Mouse (Mus musculus): ENCODE data around the gene Nebl.

Gene Nebl

DNA sequence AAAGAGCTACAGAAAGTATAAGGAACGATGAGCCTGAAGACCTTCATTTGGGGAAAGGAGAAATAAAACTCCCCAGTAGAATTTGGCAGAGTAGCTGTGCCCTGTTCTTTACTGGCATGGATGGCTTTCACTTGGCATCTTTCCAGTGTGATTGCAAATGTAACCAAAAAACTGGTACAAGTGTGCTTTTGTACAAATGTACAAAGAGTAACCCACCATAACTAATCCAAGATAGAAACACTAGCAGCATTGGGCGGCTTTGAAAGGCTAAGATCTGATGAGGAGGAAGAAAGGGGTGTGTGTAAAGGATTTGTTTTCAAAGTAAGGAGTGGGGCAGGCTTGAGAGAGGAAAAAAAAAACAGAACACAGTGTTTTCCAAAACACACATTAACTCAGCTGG lies 21.2 kb downstream of the Nebl start:
- no peak for DNase-seq (ENCODE audit: low spot score)

DNA sequence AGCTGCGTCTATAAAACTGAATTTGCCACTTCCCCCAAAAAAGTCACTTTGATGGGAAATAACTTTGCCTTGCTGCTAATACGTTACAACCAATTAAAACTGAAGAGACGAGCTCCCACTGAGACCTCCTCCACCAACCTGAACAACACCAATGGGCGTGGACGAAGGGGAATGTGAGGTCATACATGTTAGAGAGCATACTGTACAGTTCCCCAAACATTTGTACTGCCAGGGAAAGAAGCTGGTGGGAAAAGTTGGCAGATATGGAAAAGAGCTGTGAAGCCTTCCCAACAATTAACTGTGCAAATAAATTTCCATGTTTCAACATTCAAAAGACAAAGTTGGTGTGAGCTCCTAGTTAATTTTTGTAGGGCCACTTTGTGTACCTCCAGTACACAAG lies 25.3 kb downstream of the Nebl start:
- DNase-seq (ENCODE audit: low spot score) = no peak

DNA sequence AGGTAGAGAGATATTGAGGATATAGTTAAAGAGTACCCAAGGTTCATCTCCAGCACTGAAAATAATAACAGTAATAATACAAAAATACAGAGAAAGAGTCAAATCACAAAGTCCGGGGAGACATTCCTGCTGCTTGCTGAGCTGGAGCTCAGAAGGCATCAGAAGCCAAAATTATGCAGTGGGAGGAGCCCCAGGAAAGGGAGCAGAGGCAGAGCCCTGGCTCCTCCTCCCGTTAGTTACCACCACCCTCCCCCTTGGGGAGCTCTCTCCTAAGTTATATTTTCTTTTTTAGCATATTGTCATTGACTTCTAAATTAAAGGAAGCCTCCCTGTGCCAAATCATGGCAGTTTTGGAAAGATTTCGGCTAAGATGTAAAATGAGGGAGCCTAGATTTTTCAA lies 25.8 kb downstream of the Nebl start:
- DNase-seq (ENCODE audit: low spot score) = no peak

DNA sequence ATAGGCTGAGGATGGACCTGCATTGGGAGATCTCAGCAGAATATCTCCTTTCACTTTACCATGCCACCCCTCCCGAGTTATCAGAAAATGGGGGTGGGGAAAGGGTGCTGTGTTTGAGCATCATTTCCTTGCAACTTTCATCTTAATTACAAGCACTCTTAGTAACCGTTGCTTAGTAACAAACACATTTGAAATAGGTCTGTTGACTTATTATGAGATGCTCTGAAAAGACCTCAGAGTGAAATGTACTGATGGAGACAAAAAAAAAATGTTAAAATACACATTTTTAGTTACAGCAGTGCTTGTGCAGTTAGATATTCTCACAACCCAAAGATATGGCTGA lies 28.1 kb downstream of the Nebl start:
- DNase-seq (ENCODE audit: low spot score) = no peak

DNA sequence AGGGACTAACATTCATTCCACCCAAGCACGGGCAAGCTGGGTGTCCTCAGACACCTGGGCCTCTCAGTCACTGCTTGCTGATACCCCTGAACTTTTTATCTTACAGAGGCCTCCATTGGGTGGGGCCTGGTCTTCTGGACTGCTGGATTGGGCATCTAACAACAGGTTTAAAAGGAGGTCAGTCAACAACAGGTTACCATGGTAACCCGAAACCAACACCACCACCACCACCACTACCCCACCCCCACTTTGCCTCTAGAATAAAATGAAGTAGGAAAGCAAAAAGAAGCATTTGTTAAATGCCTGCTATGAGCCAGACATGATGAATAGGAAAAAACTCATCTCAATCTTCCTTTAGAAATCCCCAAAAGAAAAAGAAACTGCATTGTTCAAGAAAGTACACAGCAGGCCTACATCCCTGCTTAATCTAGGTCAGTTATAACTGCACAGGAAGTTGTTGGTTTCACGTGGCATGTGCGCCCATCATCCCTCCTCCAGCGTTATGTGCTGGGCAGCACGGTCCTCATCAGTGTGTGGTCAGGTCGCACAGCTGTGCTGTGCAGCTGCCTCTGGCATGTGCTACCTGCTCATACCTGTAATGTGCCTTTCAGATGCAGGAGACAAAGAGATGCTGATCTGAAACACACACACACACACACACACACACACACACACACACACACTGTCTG lies 28.6 kb downstream of the Nebl start:
- no peak for DNase-seq (ENCODE audit: low spot score)

DNA sequence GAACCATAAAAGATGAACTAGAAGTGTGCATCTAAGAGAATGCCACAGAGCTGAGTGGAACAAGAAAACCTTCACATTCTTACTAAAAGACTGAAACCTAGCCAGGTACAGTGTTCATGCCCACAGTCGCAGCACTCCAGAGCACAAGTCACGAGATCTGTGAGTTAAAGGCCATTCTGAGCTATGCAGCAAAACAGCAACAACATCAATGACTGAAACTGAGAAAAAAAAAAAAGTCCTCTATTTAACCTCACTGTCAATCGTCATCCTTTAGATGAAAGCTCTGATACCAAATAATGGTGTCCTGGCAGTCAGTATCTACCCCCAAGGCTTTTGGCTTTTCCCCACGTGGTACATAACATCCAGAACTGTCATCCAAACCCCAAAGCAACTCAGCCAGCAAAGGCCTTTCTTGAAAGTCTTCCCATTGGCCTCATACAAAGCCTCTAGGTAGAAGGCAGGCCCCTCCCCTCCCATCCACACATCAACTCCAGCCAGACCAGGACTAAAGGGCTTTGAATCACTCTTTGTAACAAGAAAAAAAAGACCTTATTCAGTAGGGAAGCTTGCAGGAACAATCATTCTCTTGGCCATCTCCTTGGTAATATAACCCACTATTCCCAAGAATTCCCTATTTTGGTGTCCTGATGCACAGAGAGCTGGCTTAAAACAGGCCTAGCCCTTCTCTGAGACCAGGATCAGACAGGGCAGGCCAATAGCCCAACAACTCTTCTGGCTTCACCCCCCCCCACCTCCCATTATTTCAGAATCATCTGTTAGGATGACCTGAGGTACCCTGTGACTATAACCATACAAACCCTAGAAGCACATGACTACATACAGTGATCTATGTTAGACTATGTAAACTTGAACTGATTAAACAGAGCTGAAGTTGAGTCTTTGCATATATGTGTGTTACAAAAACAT lies 32.8 kb downstream of the Nebl start:
- DNase-seq (ENCODE audit: low spot score) = no peak

DNA sequence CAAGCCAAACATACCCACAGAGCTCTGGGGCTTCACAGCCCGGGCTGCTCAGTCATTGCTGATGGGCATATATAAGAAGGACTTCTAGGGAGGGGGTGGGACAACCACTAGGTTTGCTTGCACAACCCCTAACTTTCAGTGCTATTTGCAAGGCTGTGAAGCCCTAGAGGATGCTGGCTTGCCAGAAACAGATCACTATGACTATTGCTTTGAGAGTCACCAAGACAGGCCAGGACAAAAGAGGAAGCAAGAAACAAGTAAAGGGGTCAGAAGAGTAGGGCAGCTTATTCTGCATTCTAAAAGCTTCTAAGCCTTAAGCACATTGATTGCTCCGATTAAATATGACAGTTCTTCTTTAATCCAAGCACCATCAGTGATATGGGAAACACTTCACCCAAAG lies 38.3 kb downstream of the Nebl start:
- no peak for DNase-seq (ENCODE audit: low spot score)

DNA sequence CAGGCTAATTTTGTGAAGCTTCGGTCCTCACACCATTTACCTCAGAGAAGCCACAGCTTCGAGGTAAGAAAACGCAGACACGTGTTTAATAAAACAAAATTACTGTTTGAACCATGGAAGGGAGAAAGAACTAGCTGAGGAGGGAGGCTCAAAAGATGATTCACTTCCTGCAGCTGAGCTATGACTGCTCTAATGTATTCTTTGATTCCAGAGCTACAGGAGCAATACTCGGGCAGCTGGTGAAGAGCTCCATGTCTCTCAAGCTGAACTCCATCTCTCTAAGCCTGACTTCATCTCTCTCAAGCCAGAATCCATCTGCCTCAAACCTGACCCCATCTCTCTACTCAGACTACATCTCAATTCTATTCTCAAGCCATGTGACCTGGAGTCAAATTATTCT lies 41.0 kb downstream of the Nebl start:
- no peak for DNase-seq (ENCODE audit: low spot score)

DNA sequence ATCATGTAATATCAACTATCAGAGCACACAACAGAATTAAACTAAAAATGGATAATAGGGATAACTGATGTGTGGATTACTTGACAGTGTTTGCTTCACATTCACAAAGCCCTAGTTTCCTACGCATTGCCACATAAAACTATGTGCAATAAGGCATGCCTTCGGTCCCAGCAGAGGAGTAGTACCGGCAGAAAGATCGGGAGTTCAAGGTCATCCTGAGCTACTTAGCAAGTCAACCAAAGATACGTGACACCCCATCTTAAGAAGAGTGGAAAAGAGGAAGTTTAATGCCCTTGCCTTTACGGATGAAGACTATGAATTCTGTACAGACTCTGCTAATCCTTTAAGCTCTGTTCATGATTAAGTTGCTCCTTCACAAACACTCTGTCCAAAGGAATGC lies 44.1 kb downstream of the Nebl start:
- no peak for DNase-seq (ENCODE audit: low spot score)

DNA sequence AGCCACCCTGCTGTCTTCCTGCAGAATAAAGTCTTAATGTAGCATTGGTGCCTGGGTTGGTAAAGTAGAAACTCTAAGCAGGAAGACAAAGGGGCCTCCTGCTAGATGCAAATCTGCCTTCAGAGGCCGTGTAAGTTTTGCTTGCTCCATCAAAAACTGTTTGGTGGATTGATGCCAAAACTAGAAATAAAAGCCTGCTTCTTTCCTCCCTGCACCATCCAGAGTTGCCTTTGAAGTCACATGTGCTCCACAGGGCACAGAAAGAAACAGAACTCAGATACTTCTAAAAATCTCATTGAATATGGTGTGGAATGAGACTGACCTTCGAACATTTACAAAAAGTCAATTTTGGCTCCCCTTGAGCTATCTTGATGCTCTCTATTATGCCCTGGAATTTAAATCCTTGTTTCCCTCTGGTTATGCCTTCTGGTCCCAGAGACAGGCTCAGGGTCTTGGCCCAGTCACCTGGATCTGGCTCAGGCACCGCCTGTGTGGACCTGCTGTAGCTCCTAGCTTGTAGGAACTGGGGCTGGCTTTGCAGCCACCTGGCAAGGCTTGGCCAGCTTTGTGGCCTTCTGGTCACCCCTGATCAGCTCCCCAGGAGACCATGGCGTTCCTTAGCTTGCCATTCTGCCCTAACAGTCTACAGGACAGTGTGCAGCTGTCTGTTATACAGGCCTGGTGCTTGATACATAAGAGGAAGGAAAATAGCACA lies 47.8 kb downstream of the Nebl start:
- no peak for DNase-seq (ENCODE audit: low spot score)

DNA sequence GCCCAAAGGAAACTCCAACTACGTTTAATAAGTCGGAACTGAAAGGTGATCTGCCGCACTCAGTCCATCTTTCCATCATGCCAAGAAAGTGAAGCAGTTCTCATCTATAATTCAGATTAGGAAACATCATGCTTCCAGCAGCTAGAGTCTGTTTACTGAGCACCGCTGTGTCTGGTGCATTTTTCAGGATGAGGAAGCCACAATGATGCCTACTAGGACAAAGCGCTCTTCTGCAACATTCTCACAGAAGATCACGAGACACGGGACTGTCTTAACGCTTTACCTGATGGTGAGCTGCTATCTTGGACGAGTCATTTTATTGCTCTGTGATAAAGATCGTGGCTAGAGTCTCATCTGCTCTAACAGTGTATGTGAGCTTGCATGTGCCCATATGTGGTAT lies 59.1 kb downstream of the Nebl start:
- DNase-seq (ENCODE audit: low spot score) = no peak

DNA sequence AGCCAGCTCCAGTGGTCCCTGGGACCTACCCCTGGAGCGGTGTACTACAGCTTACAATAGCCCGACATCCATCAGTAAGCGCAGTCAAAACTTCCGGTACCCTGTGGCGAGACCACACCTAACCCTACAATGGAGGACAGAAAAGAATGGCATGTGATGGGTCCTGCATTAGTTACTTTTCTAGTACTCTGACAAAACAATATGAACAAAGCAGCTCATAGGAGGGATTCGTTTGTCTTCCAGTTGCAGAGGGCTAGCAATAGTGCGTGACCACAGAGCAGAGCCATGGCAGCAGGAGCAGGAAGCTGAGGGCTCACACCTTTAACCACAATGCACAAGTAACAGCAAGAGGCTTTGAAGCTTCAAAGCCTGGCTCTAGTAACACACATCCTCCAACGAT lies 59.7 kb downstream of the Nebl start:
- DNase-seq (ENCODE audit: low spot score) = no peak

DNA sequence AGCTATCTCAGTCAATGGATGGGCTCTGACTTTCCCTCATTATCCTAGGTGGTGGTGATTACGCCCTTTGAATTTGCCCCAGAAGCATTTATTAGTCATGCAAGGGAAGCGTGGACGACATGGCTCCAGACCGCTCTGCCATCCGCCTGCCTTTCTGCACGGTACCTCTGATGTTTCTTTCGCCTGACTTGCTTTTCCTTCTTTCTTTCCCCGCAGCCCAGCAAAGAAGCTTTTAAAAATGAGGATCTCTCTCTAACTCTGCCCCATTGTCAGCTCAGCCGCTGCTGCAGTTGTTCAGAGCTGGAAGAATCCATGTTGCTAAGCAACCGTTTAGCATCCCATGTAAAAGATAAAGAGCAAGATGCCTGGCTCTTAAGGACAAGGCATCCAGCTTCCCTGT lies 61.3 kb downstream of the Nebl start:
- DNase-seq (ENCODE audit: low spot score) = no peak

DNA sequence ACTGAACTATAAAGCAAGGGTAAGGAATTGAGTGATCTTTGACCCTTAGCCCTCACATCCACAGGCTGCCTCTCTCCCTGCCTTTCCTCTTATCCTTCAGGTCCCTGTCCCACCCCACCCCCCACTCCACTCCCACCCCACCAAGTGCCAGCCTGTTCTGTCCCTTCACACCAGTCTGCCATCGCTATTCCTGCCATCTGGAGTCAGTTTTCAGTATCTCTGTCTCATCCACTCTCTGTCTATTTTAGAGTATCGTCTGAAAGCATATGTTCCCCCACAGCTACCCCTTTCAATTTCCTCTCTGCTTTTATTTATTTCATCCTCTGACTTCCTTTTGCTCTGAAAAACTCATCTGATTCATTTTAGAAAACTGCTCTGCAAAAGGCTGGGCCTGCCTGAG lies 62.3 kb downstream of the Nebl start:
- DNase-seq (ENCODE audit: low spot score) = no peak

DNA sequence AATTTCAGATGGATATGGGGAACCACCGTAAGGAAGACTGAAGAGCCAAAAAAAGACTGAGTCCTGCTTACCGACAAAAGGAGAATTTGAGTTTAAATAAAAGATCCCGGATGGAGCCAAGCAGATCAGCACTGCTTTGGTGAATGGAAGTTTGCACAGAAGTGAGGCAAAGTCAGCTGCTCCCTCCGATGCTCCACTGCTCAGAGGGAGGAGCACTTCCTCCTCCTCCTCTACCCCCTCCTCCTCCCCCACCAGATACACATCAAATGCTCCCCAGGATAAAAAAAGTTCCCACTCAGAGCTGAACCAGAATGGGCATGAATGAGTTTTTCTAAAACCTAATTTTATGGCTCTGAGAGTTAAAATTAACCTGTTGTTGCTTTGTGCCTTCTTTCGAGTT lies 73.1 kb downstream of the Nebl start:
- no peak for DNase-seq (ENCODE audit: low spot score)

DNA sequence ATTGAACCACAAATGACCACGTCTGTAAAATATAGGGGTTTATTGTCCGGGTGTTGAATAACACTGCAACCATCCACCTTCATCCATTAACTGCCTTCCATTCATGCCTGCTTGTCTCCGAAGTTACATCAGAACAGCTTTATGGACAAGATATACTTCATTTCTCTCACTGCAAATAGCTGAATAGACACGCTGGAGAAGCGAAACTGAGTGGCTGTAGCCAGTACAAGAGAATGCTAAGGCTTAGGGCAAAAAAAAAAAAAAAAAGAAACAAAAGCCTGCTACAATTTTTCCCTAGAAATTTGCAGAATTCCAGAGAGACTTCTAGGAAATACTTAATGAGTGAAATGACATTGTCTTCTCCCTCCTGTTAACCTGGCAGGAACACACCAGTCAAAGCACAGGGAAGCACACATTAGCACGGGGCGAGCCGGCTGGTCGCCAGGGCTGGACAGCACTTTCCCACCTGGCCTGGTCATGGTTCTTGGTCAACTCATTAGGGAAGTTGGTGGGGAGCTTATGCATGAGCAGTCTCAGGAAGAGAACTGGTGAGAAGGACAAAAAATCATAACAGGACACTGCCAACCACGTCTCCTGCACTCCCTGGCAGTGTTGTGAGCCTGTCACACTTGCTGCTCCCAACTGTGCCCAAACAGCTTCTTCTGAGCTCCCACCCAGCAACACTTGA lies 81.0 kb downstream of the Nebl start:
- DNase-seq (ENCODE audit: low spot score) = no peak

DNA sequence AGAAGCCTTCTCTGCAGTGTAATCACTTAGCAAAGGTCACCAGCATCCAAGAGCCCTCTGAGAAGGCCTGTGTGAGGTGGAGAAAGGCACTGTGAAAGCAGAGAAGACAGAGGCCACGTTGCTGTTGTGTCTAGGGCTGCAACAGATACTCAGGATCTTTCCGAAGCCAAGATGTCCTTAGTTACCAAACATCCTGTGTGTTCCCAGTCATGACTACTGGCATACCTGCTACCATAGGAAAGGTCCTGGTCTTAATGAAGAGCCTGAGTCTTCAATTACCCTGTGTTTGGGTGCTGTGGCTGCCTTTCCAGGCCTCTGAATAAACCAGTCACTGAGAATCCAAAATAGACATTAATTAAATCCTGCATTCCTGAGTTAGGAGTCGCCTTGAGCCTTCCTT lies 81.5 kb downstream of the Nebl start:
- no peak for DNase-seq (ENCODE audit: low spot score)

DNA sequence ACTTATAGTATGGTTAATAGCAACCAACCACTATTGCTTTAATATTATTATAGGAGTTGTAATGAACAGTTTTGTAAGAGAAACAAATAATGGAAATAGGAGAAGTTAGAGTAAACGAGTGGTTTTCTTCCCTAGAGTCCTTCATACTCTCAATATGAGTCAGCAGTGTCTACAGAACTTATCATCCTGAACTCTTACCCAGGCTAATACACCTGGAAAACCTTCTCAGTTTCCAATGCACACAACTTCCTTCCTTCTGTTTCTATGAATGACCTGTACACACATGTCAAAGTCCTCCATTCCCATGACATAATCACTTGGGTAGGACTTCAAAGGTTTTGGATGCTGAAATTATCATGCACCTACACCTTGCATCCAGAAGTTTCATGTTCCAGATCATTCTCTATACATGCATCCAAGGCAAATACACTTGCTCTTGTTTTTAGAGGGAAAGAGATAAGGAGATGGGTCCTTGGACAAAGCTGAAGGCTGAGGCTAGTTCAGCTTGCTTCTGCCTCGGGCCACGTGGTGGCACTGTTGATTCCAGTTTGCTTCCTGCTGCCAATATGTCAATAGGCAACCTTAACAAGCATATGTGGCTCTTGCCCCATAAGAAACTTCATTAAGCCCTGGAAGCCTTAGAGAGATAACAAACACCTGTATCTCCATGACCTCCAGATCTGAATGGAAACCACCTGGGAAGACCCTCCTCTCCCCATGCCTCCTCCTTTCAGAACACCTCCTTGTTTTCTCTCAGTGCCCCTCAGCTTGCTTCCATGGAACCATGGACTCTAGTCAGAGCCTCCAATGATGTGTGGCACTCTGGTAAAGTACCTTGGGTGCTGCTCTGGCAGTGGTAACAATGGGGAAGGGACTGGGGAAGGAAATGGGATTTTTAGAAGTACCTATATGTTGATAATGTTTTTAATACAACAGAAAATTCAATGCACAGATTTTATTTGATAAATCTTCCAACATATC lies 86.7 kb downstream of the Nebl start:
- DNase-seq (ENCODE audit: low spot score) = no peak

DNA sequence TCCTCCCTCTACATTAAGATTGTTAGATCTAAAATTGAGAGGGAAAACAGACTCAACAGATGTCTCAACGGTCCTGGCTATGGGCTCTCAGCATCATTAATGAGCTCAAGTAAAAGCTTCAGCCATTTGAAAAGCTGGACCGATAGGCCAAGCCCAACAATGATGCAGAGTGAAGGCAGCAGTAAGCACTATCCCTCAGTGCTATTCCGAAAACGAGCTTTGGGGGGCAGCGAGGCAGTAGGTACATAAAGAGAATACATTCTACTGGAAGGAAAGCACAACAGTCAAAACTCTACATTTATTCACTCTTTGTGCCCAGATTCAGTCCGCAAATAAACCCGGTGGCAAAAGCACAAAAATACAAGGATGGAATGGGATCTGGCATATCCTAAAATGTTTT lies 87.4 kb downstream of the Nebl start:
- no peak for DNase-seq (ENCODE audit: low spot score)

DNA sequence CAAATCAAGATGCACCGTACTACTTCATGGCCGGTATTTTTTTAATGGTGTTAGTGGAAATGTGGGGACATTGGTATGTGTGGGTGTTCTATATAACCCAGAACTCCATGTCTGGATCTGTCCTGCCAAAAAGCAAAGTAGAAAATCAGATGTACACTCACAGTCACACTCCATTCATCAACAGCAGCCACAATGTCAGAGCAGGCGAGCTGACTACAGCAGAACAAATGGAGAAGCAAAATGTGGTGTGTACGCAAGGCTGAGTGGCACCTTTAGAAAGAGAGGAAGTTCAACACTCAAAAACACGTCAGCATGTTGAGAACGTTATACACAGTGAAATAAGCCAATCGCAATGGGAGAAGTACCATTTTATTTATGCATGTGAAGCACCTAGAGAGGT lies 88.5 kb downstream of the Nebl start:
- DNase-seq (ENCODE audit: low spot score) = no peak

DNA sequence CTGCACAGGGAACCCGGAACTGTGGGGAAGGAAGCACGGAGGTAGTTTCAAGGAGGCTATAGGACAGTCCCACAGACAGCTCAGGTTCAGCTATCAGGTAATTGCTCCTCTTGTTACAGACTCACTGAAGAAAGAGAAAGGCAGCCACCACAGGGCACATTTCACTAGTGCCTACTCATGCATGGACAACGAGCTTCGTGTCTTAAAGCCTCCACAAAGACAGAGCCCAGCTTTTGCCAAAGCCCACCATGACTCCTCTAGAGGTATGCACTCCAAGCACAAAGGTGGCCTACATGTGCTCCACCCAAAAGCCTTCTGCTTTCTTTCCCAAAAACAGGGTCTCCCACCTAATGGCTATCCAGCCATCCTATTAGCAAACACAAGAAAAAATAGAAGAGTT lies 90.4 kb downstream of the Nebl start:
- no peak for DNase-seq (ENCODE audit: low spot score)

Data from testis, postnatal 14 days (tissue).